Mouse (Mus musculus) stomach, embryonic 15.5 days (tissue): ENCODE measurements around the gene Nampt. TPM values are rescaled to one million over a fixed set of nuclear protein-coding genes. Genes with fewer than 3 reads are reported as not detected.

Source experiments
- ATAC-seq: fragments of 200-750 bp; cut with Nextera tagmentation; 2 replicates; pipeline ENCODE4 v1.8.0; 2017; ENCODE audit warnings: low read depth, moderate number of reproducible peaks, moderate TSS enrichment; ENCODE audit not compliant: insufficient read depth, low FRiP score
- H3K27ac ChIP-seq: fragments of 300-500 bp; sonication (generic); 2 replicates; pipeline ENCODE4 v1.5.1; 2015; ENCODE audit warnings: mild to moderate bottlenecking, inconsistent platforms
- H3K27me3 ChIP-seq: fragments of 300-500 bp; sonication (generic); replicated peaks from 2 replicates; pipeline ENCODE4 v1.6.1; 2015; ENCODE audit warnings: inconsistent platforms
- H3K36me3 ChIP-seq: fragments of 300-500 bp; sonication (generic); 2 replicates; pipeline ENCODE4 v1.6.1; 2015; ENCODE audit warnings: inconsistent platforms
- H3K4me1 ChIP-seq: fragments of 300-500 bp; sonication (generic); 2 replicates; pipeline ENCODE4 v1.6.1; 2015; ENCODE audit warnings: inconsistent platforms
- H3K4me2 ChIP-seq: fragments of 300-500 bp; sonication (generic); 2 replicates; pipeline ENCODE4 v1.6.1; 2015; ENCODE audit warnings: mild to moderate bottlenecking, inconsistent platforms
- H3K4me3 ChIP-seq: fragments of 300-500 bp; sonication (generic); replicated peaks from 2 replicates; pipeline ENCODE4 v1.5.1; 2015; ENCODE audit warnings: inconsistent platforms
- H3K9ac ChIP-seq: fragments of 300-500 bp; sonication (generic); 2 replicates; pipeline ENCODE4 v1.6.1; 2015; ENCODE audit warnings: inconsistent platforms
- H3K9me3 ChIP-seq: fragments of 300-500 bp; sonication (generic); 2 replicates; pipeline ENCODE4 v1.6.1; 2016; ENCODE audit warnings: inconsistent platforms
- WGBS: fragments of 180-500 bp; shearing (Covaris S2); methylation state at CpG from one replicate; pipeline ENCODE4 v1.1.7; 2015; 5-methylcytosine and 5-hydroxymethylcytosine counted together
- polyA plus RNA-seq: library from polyadenylated mRNA; unstranded; fragments of >200 nt; fragmentation: Nextera tagmentation; extraction: Ambion mirVana; gene quantifications from 2 replicates; pipeline ENCODE4 v1.2.1, GENCODE M21; 2015

The Nampt gene
- polyA plus RNA-seq, 1 experiment from 2014 or later = 22.4 TPM

- 0 out of 2 replicates have a peak, but pooled peaks cover 4% of the 10 kb centered on the region for H3K36me3 ChIP-seq
- no peak overlapping the region for H3K27ac ChIP-seq
- 47% methylated on average over 4 of the region's 4 CpGs for WGBS
- H3K9me3 ChIP-seq = no peaks in the 10 kb centered on the region
- no peak overlapping the region for H3K4me3 ChIP-seq
- H3K4me2 ChIP-seq = no peak overlapping the region
- no peaks in the 10 kb centered on the region for H3K4me1 ChIP-seq
- no peaks in the 10 kb centered on the region for H3K27me3 ChIP-seq
- no peak for ATAC-seq
- H3K9ac ChIP-seq = no peak overlapping the region
These were observed 2.7 kb downstream of the Nampt start for GRCm38 (mm10) chr12:32822066-32822465.

DNA sequence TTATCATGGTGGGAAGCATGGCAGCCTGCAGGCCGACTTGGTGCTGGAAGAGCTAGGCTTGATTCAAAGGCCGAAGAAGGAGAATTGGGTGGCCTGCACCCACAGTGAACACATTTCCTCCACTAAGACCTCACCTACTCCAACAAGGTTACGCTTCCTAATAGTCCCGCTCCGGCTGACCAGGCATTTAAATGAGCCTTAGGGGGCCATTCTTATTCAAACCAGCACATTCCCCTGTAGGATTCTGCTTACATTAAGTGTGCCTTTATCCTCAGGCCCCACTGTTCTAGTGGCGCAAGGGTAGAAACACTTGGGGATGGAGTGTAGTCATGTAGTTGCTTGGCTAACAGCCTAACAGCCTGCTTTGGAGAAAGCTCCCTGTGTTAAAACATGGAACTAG, 5.2 kb downstream of the Nampt start:
- 0 out of 2 replicates have a peak, but pooled peaks cover 4% of the 10 kb centered on the region for H3K36me3 ChIP-seq
- no peak overlapping the region for H3K4me2 ChIP-seq
- H3K9ac ChIP-seq = no peak overlapping the region
- H3K9me3 ChIP-seq = no peaks in the 10 kb centered on the region
- H3K27me3 ChIP-seq = no peaks in the 10 kb centered on the region
- no peak overlapping the region for H3K4me3 ChIP-seq
- H3K4me1 ChIP-seq = no peaks in the 10 kb centered on the region
- no peak for ATAC-seq
- no peak overlapping the region for H3K27ac ChIP-seq
- 91% methylated on average over 6 of the region's 6 CpGs for WGBS

- H3K36me3 ChIP-seq = 0 out of 2 replicates have a peak, but pooled peaks cover 4% of the 10 kb centered on the region
- WGBS = 38% methylated on average over 3 of the region's 3 CpGs
- no peaks in the 10 kb centered on the region for H3K27me3 ChIP-seq
- no peak overlapping the region for H3K27ac ChIP-seq
- no peak for ATAC-seq
- no peaks in the 10 kb centered on the region for H3K4me1 ChIP-seq
- H3K4me2 ChIP-seq = no peak overlapping the region
- no peaks in the 10 kb centered on the region for H3K9me3 ChIP-seq
- H3K9ac ChIP-seq = no peak overlapping the region
- H3K4me3 ChIP-seq = no peak overlapping the region
These were observed 7.6 kb downstream of the Nampt start for GRCm38 (mm10) chr12:32826971-32827370.

GRCm38 (mm10) chr12:32828137-32828760, 8.9 kb downstream of the Nampt start:
- Histone ChIP-seq H3K36me3 (0 out of 2 replicates have a peak, but pooled peaks cover 2% of the 10 kb centered on the region), H3K4me1 (no peaks in the 10 kb centered on the region), H3K4me2 (no peak overlapping the region), H3K27ac (no peak overlapping the region), H3K4me3 (no peak overlapping the region), H3K9ac (no peak overlapping the region), H3K27me3 (no peaks in the 10 kb centered on the region), H3K9me3 (no peaks in the 10 kb centered on the region)
- ATAC-seq = no peak
- WGBS = 66% methylated on average over 8 of the region's 8 CpGs

DNA sequence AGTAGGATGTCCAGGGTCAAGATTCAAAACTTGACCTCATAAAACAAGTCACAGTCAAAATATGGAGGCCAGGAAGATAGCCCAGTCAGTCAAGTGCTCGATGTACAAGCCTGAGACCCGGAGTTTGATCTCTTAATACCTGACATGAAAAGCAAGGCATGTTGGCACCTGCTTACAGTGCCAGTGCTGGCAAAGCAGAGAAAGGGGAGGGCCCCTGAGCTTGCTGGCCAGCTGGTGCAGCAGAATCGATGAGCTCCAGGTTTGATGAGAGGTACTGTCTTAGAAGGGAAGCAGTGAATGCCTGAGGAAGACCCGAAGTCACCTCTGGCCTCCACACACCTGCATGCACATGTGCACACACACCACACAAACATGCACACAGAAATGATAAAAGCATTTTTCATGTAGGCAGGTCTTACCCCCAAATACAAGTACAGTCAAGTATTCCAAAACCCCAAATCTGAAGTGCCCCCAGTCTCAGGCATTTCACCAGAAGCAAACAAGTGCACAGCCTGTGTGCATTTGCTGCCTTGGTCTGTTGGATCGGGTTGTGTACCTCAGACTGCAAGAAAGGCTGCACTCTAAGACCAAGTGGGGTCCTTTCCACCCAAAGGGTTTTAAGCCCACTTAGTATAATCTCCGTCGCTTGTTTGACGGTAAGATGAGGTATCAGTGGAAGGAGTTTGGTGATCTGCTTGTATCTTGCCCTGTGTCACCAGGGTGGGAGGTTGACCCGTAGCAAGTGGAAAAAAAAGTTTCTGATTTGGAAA, 10.2 kb downstream of the Nampt start:
- Histone ChIP-seq H3K27me3 (no peaks in the 10 kb centered on the region), H3K9ac (no peak overlapping the region), H3K36me3 (peaks cover 6% of the 10 kb centered on the region; the same call in 1 of the 2 replicates), H3K9me3 (no peaks in the 10 kb centered on the region), H3K4me3 (no peak overlapping the region), H3K4me1 (no peaks in the 10 kb centered on the region), H3K27ac (no peak overlapping the region), H3K4me2 (no peak overlapping the region)
- 82% methylated on average over 9 of the region's 9 CpGs for WGBS
- ATAC-seq = no peak

DNA sequence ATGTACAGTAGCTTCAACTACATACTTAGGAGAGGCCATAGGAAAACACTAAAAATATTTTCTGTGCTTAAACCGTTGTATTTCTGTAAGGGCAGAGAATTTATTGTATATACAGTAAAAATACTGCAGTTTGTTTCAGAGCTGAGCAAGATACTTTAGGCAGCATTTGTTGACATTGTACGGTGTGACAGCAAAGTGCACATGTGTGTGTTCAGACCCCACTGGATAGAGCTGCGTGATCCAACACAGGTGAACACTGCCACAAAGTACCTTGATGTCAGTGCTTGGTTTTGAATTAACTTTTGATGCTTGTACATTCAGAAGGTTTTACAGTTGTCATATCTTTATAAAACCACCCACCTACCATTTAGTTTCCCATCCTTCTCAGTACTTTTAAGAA, 12.7 kb downstream of the Nampt start:
- H3K9ac ChIP-seq = no peak overlapping the region
- H3K4me2 ChIP-seq = no peak overlapping the region
- no peaks in the 10 kb centered on the region for H3K9me3 ChIP-seq
- H3K4me1 ChIP-seq = no peaks in the 10 kb centered on the region
- H3K4me3 ChIP-seq = no peak overlapping the region
- H3K27ac ChIP-seq = no peak overlapping the region
- WGBS = 89% methylated on average over 3 of the region's 3 CpGs
- H3K36me3 ChIP-seq = peaks cover 6% of the 10 kb centered on the region; the same call in 1 of the 2 replicates
- H3K27me3 ChIP-seq = no peaks in the 10 kb centered on the region
- ATAC-seq = no peak

- Histone ChIP-seq H3K36me3 (peaks cover 6% of the 10 kb centered on the region; the same call in 1 of the 2 replicates), H3K4me2 (no peak overlapping the region), H3K9ac (no peak overlapping the region), H3K27me3 (no peaks in the 10 kb centered on the region), H3K9me3 (no peaks in the 10 kb centered on the region), H3K4me1 (no peaks in the 10 kb centered on the region), H3K27ac (no peak overlapping the region), H3K4me3 (no peak overlapping the region)
- ATAC-seq = no peak
- 82% methylated on average over 6 of the region's 6 CpGs for WGBS
These were observed 15.4 kb downstream of the Nampt start for GRCm38 (mm10) chr12:32834781-32835180.

DNA sequence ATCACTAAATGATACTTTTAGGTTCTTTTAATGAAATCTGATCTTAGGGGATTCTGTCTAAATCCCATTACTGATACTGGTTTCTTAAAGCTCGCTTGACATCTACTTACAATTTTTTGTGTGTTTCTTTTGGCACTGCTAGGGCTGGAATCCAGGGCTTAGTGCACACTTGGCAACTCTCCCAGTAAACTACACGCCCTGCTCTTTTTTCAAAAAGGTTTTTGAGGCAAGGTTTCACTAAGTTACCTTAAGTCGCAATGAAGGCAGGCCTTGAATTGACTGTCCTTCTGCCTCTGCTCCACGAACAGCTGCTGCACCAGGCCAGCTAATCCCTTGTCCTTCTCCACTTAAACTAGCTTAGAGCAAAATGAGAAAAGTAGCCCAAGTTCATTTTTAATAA, 15.9 kb downstream of the Nampt start:
- no peak overlapping the region for H3K27ac ChIP-seq
- no peak for ATAC-seq
- H3K4me1 ChIP-seq = no peaks in the 10 kb centered on the region
- no peaks in the 10 kb centered on the region for H3K9me3 ChIP-seq
- no peaks in the 10 kb centered on the region for H3K27me3 ChIP-seq
- H3K4me2 ChIP-seq = no peak overlapping the region
- peaks cover 6% of the 10 kb centered on the region; the same call in 1 of the 2 replicates for H3K36me3 ChIP-seq
- H3K9ac ChIP-seq = no peak overlapping the region
- 46% methylated on average over 4 of the region's 4 CpGs for WGBS
- no peak overlapping the region for H3K4me3 ChIP-seq

DNA sequence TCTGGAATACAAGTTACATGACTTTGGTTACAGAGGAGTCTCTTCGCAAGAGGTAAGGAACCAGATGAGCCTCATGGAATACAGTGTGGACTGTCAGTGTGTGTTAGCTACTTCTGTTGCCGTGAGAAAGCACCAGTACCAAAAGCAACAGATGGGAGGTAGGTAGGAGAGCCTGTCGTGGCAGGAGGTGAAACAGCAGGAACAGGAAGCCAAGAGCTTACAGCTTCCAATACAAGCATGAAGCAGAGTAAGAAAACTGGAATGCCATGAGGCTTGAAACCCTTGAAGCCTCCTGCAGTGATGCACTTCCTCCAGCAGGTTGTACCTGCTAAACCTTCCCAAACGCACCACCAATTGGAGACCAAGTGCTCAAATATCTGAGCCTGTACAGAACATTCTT, 19.1 kb downstream of the Nampt start:
- H3K36me3 ChIP-seq = peaks cover 12% of the 10 kb centered on the region
- WGBS = 89% methylated on average over 4 of the region's 4 CpGs
- H3K27me3 ChIP-seq = no peaks in the 10 kb centered on the region
- no peak for ATAC-seq
- H3K9ac ChIP-seq = no peak overlapping the region
- H3K4me3 ChIP-seq = no peak overlapping the region
- no peaks in the 10 kb centered on the region for H3K4me1 ChIP-seq
- H3K4me2 ChIP-seq = no peak overlapping the region
- no peak overlapping the region for H3K27ac ChIP-seq
- H3K9me3 ChIP-seq = no peaks in the 10 kb centered on the region

GRCm38 (mm10) chr12:32838954-32839353, 19.6 kb downstream of the Nampt start:
- Histone ChIP-seq H3K4me3 (no peak overlapping the region), H3K27ac (no peak overlapping the region), H3K27me3 (no peaks in the 10 kb centered on the region), H3K4me1 (no peaks in the 10 kb centered on the region), H3K4me2 (no peak overlapping the region), H3K9me3 (no peaks in the 10 kb centered on the region), H3K9ac (no peak overlapping the region), H3K36me3 (peaks cover 7% of the 10 kb centered on the region)
- no peak for ATAC-seq
- WGBS = 90% methylated on average over 9 of the region's 9 CpGs

- H3K27me3 ChIP-seq = no peaks in the 10 kb centered on the region
- no peaks in the 10 kb centered on the region for H3K9me3 ChIP-seq
- peaks cover 6% of the 10 kb centered on the region; the same call in 1 of the 2 replicates for H3K36me3 ChIP-seq
- WGBS = 65% methylated on average over 7 of the region's 7 CpGs
- H3K4me2 ChIP-seq = no peak overlapping the region
- no peak overlapping the region for H3K4me3 ChIP-seq
- H3K4me1 ChIP-seq = no peaks in the 10 kb centered on the region
- H3K27ac ChIP-seq = no peak overlapping the region
- H3K9ac ChIP-seq = no peak overlapping the region
- ATAC-seq = no peak
These were observed 22.1 kb downstream of the Nampt start for GRCm38 (mm10) chr12:32841442-32841900.

DNA sequence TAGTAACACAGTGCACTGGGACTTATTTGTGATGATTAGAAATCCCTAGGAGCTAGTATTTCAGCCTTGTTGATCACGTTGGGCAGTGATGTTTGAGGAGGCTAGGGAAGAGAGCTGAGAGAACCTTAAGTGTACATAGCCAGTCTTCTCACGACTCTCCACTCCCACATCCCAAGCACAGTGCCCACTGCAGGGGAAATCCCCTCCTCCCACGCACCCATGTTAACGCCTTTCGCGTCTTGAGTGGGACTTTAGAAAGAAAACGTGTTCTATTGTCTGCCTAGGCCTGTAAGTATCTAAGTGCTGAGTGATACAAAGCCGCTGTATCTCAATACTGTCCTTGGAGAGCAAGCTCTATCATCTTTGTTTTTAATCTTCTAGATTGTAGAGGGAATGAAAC, 27.0 kb downstream of the Nampt start:
- Histone ChIP-seq H3K4me3 (no peak overlapping the region), H3K9me3 (no peaks in the 10 kb centered on the region), H3K4me1 (no peaks in the 10 kb centered on the region), H3K36me3 (peaks cover 11% of the 10 kb centered on the region), H3K27me3 (no peaks in the 10 kb centered on the region), H3K9ac (no peak overlapping the region), H3K27ac (no peak overlapping the region), H3K4me2 (no peak overlapping the region)
- ATAC-seq = no peak
- WGBS = 85% methylated on average over 8 of the region's 8 CpGs
